Mouse (Mus musculus) embryonic facial prominence, embryonic 13.5 days (tissue): ENCODE measurements around the gene Cdc42ep5. TPM values are rescaled to one million over a fixed set of nuclear protein-coding genes. Genes with fewer than 3 reads are reported as not detected.
A peak's percentile ranks its signal among the peaks of the same experiment; 100 is the strongest.

Experiments
- ATAC-seq: fragments of 200-750 bp; cut with Nextera tagmentation; 2 replicates; pipeline ENCODE4 v1.8.0; 2017; ENCODE audit warnings: low read depth; ENCODE audit not compliant: insufficient number of reproducible peaks, insufficient read depth, low FRiP score, low TSS enrichment
- H3K27ac ChIP-seq: fragments of 300-500 bp; sonication (generic); 2 replicates; pipeline ENCODE4 v1.5.1; 2015; ENCODE audit warnings: moderate library complexity, mild to moderate bottlenecking, inconsistent platforms
- H3K27me3 ChIP-seq: fragments of 300-500 bp; sonication (generic); 2 replicates; pipeline ENCODE4 v1.6.1; 2015; ENCODE audit warnings: mild to moderate bottlenecking, inconsistent platforms
- H3K36me3 ChIP-seq: fragments of 300-500 bp; sonication (generic); 2 replicates; pipeline ENCODE4 v1.6.1; 2015; ENCODE audit warnings: mild to moderate bottlenecking, inconsistent platforms
- H3K4me1 ChIP-seq: fragments of 300-500 bp; sonication (generic); 2 replicates; pipeline ENCODE4 v1.6.1; 2015; ENCODE audit warnings: inconsistent platforms
- H3K4me2 ChIP-seq: fragments of 300-500 bp; sonication (generic); 2 replicates; pipeline ENCODE4 v1.6.1; 2015; ENCODE audit warnings: moderate library complexity, mild to moderate bottlenecking, inconsistent platforms
- H3K4me3 ChIP-seq: fragments of 300-500 bp; sonication (generic); 2 replicates; pipeline ENCODE4 v1.5.1; 2015; ENCODE audit warnings: mild to moderate bottlenecking, inconsistent platforms
- H3K9ac ChIP-seq: fragments of 300-500 bp; sonication (generic); 2 replicates; pipeline ENCODE4 v1.6.1; 2015; ENCODE audit warnings: mild to moderate bottlenecking, inconsistent platforms
- H3K9me3 ChIP-seq: fragments of 300-500 bp; sonication (generic); 2 replicates; pipeline ENCODE4 v1.6.1; 2016; ENCODE audit warnings: inconsistent platforms
- WGBS: fragments of 180-500 bp; shearing (Covaris S2); methylation state at CpG from one replicate; pipeline ENCODE4 v1.1.7; 2015; ENCODE audit warnings: mixed read lengths; 5-methylcytosine and 5-hydroxymethylcytosine counted together
- polyA plus RNA-seq: library from polyadenylated mRNA; unstranded; fragments of >200 nt; fragmentation: Nextera tagmentation; extraction: Ambion mirVana; gene quantifications from 2 replicates; pipeline ENCODE4 v1.2.1, GENCODE M21; 2015

Gene Cdc42ep5
- polyA plus RNA-seq, 1 experiment from 2014 or later, result 71.0 TPM

GRCm38 (mm10) chr7:4134911-4135310, 29.7 kb downstream of the Cdc42ep5 start:
- WGBS, result 90% methylated on average over 5 of the region's 5 CpGs

GRCm38 (mm10) chr7:4132998-4133397, 31.7 kb downstream of the Cdc42ep5 start:
- 88% methylated on average over 5 of the region's 7 CpGs for WGBS
- no peak for ATAC-seq

More at GRCm38 (mm10) chr7:4134911-4135310, 29.7 kb downstream of the Cdc42ep5 start:
- Histone ChIP-seq H3K4me1 (peaks cover 15% of the 10 kb centered on the region), H3K27ac (no peak overlapping the region), H3K9ac (no peak overlapping the region), H3K9me3 (no peaks in the 10 kb centered on the region), H3K4me3 (no peak overlapping the region), H3K4me2 (no peak overlapping the region), H3K27me3 (no peaks in the 10 kb centered on the region), H3K36me3 (peaks cover 15% of the 10 kb centered on the region)
- no peak for ATAC-seq

GRCm38 (mm10) chr7:4132581-4132980, 32.1 kb downstream of the Cdc42ep5 start:
- no peak overlapping the region for H3K4me2 ChIP-seq
- 96% methylated on average over 3 of the region's 3 CpGs for WGBS
- H3K36me3 ChIP-seq, result no peaks in the 10 kb centered on the region
- H3K9me3 ChIP-seq, result no peaks in the 10 kb centered on the region
- H3K27me3 ChIP-seq, result no peaks in the 10 kb centered on the region
- no peak overlapping the region for H3K27ac ChIP-seq
- peak overlapping the region; percentile 51; the same call in 1 of the 2 replicates for H3K9ac ChIP-seq
- H3K4me3 ChIP-seq, result no peak overlapping the region
- ATAC-seq, result no peak
- peaks cover 3% of the 10 kb centered on the region for H3K4me1 ChIP-seq

More at GRCm38 (mm10) chr7:4132998-4133397, 31.7 kb downstream of the Cdc42ep5 start:
- no peaks in the 10 kb centered on the region for H3K9me3 ChIP-seq
- H3K4me1 ChIP-seq, result peaks cover 7% of the 10 kb centered on the region
- peak overlapping the region; percentile 51 for H3K9ac ChIP-seq
- no peaks in the 10 kb centered on the region for H3K27me3 ChIP-seq
- no peak overlapping the region for H3K27ac ChIP-seq
- no peak overlapping the region for H3K4me2 ChIP-seq
- no peaks in the 10 kb centered on the region for H3K36me3 ChIP-seq
- H3K4me3 ChIP-seq, result no peak overlapping the region

GRCm38 (mm10) chr7:4131964-4132363, 32.7 kb downstream of the Cdc42ep5 start:
- 91% methylated on average over 8 of the region's 8 CpGs for WGBS

GRCm38 (mm10) chr7:4130686-4131452, 33.8 kb downstream of the Cdc42ep5 start:
- Histone ChIP-seq H3K9ac (peak overlapping the region; percentile 44; the same call in 1 of the 2 replicates), H3K36me3 (no peaks in the 10 kb centered on the region)

More at GRCm38 (mm10) chr7:4131964-4132363, 32.7 kb downstream of the Cdc42ep5 start:
- ATAC-seq, result no peak
- Histone ChIP-seq H3K27ac (no peak overlapping the region), H3K9me3 (no peaks in the 10 kb centered on the region), H3K9ac (peak overlapping the region; percentile 46; the same call in 1 of the 2 replicates), H3K27me3 (no peaks in the 10 kb centered on the region), H3K4me2 (no peak overlapping the region), H3K4me3 (no peak overlapping the region), H3K36me3 (no peaks in the 10 kb centered on the region), H3K4me1 (peaks cover 2% of the 10 kb centered on the region; the same call in 1 of the 2 replicates)

GRCm38 (mm10) chr7:4128860-4129259, 35.8 kb downstream of the Cdc42ep5 start:
- Histone ChIP-seq H3K9me3 (no peaks in the 10 kb centered on the region), H3K4me2 (no peak overlapping the region), H3K36me3 (no peaks in the 10 kb centered on the region), H3K27me3 (no peaks in the 10 kb centered on the region), H3K9ac (no peak overlapping the region; the same call in 1 of the 2 replicates), H3K4me3 (no peak overlapping the region), H3K27ac (no peak overlapping the region), H3K4me1 (peaks cover 13% of the 10 kb centered on the region)
- WGBS, result 44% methylated on average over 6 of the region's 6 CpGs
- ATAC-seq, result no peak

More at GRCm38 (mm10) chr7:4130686-4131452, 33.8 kb downstream of the Cdc42ep5 start:
- H3K4me1 ChIP-seq, result peaks cover 2% of the 10 kb centered on the region; the same call in 1 of the 2 replicates
- H3K27ac ChIP-seq, result peak overlapping the region; percentile 5; the same call in 1 of the 2 replicates
- H3K4me2 ChIP-seq, result peak overlapping the region; percentile 33; the same call in 1 of the 2 replicates
- no peak overlapping the region for H3K4me3 ChIP-seq
- 42% methylated on average over 13 of the region's 13 CpGs for WGBS
- H3K9me3 ChIP-seq, result no peaks in the 10 kb centered on the region
- H3K27me3 ChIP-seq, result no peaks in the 10 kb centered on the region
- ATAC-seq, result peak; percentile 22; the same call in 1 of the 2 replicates

GRCm38 (mm10) chr7:4127894-4128293, 36.8 kb downstream of the Cdc42ep5 start:
- ATAC-seq, result no peak
- Histone ChIP-seq H3K27me3 (no peaks in the 10 kb centered on the region), H3K4me3 (no peak overlapping the region), H3K27ac (no peak overlapping the region), H3K4me2 (no peak overlapping the region), H3K4me1 (peaks cover 16% of the 10 kb centered on the region), H3K36me3 (no peaks in the 10 kb centered on the region), H3K9ac (no peak overlapping the region), H3K9me3 (no peaks in the 10 kb centered on the region)
- WGBS, result 85% methylated on average over 4 of the region's 4 CpGs

- 0 out of 2 replicates have a peak overlapping the region, but pooled peaks have one; percentile 36 for H3K9ac ChIP-seq
- H3K4me1 ChIP-seq, result peaks cover 16% of the 10 kb centered on the region
- no peak overlapping the region for H3K4me2 ChIP-seq
- H3K27me3 ChIP-seq, result no peaks in the 10 kb centered on the region; the same call in 1 of the 2 replicates
- H3K27ac ChIP-seq, result no peak overlapping the region
- WGBS, result 85% methylated on average over 11 of the region's 11 CpGs
- H3K9me3 ChIP-seq, result no peaks in the 10 kb centered on the region
- no peaks in the 10 kb centered on the region for H3K36me3 ChIP-seq
- H3K4me3 ChIP-seq, result no peak overlapping the region
- ATAC-seq, result no peak
Observed at GRCm38 (mm10) chr7:4126992-4127785, 37.5 kb downstream of the Cdc42ep5 start.

- H3K36me3 ChIP-seq, result no peaks in the 10 kb centered on the region
- peaks cover 14% of the 10 kb centered on the region for H3K27me3 ChIP-seq
- no peak overlapping the region for H3K4me3 ChIP-seq
- 0 out of 2 replicates have a peak overlapping the region, but pooled peaks have one; percentile 32 for H3K9ac ChIP-seq
- peaks cover 20% of the 10 kb centered on the region for H3K4me1 ChIP-seq
- H3K4me2 ChIP-seq, result no peak overlapping the region
- no peak overlapping the region for H3K27ac ChIP-seq
- H3K9me3 ChIP-seq, result no peaks in the 10 kb centered on the region
- WGBS, result 20% methylated on average over 9 of the region's 9 CpGs
- ATAC-seq, result no peak
Observed at GRCm38 (mm10) chr7:4125306-4125705, 39.4 kb downstream of the Cdc42ep5 start.

- WGBS, result 17% methylated on average over 5 of the region's 5 CpGs
Observed at GRCm38 (mm10) chr7:4124856-4125255, 39.8 kb downstream of the Cdc42ep5 start.

GRCm38 (mm10) chr7:4124315-4124759, 40.3 kb downstream of the Cdc42ep5 start:
- peaks cover 26% of the 10 kb centered on the region for H3K4me1 ChIP-seq

More at GRCm38 (mm10) chr7:4124856-4125255, 39.8 kb downstream of the Cdc42ep5 start:
- H3K4me2 ChIP-seq, result peak overlapping the region; percentile 52
- no peak for ATAC-seq
- peaks cover 22% of the 10 kb centered on the region for H3K4me1 ChIP-seq
- H3K36me3 ChIP-seq, result no peaks in the 10 kb centered on the region
- peaks cover 18% of the 10 kb centered on the region for H3K27me3 ChIP-seq
- peak overlapping the region; percentile 22; the same call in 1 of the 2 replicates for H3K4me3 ChIP-seq
- H3K9me3 ChIP-seq, result no peaks in the 10 kb centered on the region
- H3K27ac ChIP-seq, result no peak overlapping the region
- peak overlapping the region; percentile 32; the same call in 1 of the 2 replicates for H3K9ac ChIP-seq

More at GRCm38 (mm10) chr7:4124315-4124759, 40.3 kb downstream of the Cdc42ep5 start:
- H3K27me3 ChIP-seq, result peaks cover 24% of the 10 kb centered on the region
- peak overlapping the region; percentile 32; the same call in 1 of the 2 replicates for H3K9ac ChIP-seq
- H3K4me3 ChIP-seq, result peak overlapping the region; percentile 22
- peak; percentile 29; the same call in 1 of the 2 replicates for ATAC-seq
- H3K4me2 ChIP-seq, result peak overlapping the region; percentile 52
- no peak overlapping the region for H3K27ac ChIP-seq
- 0% methylated on average over 10 of the region's 10 CpGs for WGBS
- H3K9me3 ChIP-seq, result no peaks in the 10 kb centered on the region
- H3K36me3 ChIP-seq, result no peaks in the 10 kb centered on the region
